Mouse (Mus musculus): Measurements from ENCODE around the gene Mycbpap. TPM values are rescaled to one million over a fixed set of nuclear protein-coding genes. Genes with fewer than 3 reads are reported as not detected.

Gene Mycbpap
- 0.97 and 0.98 TPM in 2 replicates for polyA plus RNA-seq (2021; fragmentation: Nextera tagmentation)
- long read RNA-seq, experiment 1, partial matches to known transcripts: 0 of 5 reads
- long read RNA-seq, experiment 1, other reads (novel, unspliced or antisense): 3 of 5 reads
- long read RNA-seq, experiment 2, partial matches to known transcripts: 0 of 1 reads
- long read RNA-seq, experiment 2, other reads (novel, unspliced or antisense): 1 of 1 reads

DNA sequence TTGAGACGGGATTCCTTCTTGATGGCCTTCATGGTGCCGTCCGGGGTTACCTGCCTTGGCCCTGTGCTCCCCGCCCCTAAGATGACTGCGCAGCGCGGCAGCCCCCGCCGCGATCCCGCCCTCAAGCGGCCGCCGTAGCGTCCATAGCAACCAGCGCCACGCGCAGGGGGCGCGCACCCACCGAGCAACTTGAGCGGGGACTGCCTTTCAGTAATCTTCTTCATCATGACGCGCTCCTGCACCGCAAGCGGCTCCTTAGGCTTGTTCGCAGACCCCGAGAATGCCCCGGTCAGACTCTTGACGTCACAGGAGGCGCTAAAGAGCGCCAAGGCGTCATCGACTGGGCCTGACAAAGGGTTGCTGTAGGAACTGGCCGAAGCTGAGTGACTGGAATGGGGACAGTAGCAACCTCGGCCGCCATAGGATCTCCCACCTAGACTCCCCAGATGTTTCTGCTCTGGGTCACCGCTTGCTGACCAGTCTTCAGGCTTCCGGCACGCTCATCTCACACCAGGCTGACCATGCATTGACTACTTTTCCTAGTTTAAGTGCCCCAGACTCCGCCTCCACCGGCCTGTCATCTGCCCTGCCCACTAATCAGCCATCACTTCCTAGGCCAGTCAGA is at the start of gene Mycbpap:
Mycbpap (minus strand) TSS at position 524 of the 625 bp plus-strand sequence.

DNA sequence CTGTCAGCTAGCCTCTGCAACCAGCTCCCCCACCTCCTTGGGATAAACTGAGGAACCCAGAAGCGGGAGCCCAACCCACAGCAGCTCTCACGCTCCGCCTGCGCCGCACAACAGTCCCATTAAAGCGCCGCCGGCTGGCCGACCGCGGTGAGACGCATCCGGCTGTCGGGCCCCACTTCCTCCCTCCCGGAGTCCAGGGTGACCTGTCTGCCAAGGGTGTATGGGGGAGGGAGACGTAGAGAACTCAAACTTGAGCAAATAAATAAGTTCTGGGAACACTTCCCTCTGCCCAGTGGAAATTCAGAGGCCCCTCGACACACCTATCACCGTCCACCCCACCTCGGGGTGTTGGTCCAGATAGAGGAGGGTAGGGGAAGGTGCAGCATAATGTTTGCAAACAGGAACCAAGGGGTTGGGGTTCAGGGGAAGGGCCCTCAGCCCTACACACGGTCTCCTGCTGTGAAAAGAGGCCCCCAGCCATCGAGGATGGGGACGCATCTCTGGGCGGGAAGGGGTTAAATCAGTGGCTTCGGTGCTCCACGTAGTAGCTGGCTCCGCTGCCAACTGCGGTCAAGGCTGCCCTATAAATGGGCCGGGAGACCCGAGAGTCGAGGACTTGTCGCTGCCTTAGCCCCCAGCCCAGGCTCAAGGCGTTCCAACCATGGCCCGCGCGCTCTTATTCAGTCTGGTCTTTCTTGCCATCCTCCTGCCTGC is 43.1 kb upstream of the Mycbpap start, which contains the start of gene Chad:
Chad (plus strand) TSS at position 611 of the 714 bp plus-strand sequence.

DNA sequence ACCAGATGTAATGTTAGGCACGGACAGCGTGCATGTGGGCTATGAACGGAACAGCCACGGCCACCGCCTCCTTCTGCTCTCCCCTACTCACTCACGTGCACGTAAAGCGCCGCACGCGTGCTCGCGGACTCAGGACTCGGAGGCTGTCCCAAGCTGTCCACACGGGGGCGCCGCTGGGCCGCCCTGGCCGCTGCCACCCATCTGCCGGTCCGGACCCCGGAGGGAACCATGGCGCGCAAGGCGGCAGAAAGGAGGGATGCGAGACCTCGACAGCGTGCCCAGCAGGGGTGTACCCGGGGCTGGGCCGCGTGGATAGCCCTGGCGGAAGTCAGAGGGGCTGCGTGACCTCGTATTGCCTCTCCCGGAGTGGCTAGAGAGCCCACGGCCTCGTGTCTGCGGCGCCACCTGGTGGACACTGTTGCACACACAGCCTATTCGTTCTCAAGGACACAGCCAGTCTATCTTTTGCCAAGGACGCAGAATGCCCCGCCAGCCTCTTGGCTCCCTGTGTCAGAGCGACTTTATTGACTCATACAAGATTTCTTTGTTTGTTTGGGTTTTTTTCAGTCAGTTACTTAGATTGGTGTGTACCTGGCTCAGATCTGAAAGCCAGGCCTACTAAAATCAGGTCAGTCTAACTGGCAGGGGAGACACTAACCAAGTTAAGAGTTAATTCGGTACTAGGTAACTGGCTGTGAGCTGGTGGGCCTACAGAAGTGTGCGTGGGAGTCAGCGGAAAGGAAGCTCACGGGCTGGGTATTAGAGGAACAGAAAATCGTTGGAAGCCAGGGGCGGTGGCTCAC is 27.5 kb upstream of the Mycbpap start, which contains the start of gene Rsad1:
Rsad1 (minus strand) TSS at position 368 of the 803 bp plus-strand sequence.

DNA sequence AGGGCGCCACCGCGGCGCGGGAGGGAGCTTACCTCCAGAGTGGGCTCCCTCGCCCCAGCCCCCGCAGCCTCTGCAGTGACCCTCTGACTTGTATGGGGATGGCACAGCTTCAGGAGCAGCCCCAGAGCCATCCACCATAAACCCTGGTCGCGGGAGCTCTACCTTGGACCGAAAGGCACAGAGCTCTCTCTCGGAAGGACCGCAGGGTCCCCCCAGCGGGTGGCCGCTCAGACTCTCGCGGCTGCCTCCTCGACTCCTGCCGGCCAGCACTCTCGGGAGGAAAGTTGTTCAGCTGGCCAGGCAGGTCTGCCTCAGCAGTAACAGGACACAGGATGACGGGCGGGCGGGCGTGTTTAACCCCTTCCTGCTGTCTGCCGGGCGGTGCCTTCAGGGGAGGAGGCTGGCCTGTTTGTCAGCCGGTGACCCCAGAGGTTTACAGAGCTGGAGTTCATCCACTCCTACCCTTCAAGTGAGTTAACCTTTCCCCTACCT is 21.8 kb downstream of the Mycbpap start, which contains the start of gene Epn3:
Epn3 (minus strand) TSS at position 314 of the 492 bp plus-strand sequence.

DNA sequence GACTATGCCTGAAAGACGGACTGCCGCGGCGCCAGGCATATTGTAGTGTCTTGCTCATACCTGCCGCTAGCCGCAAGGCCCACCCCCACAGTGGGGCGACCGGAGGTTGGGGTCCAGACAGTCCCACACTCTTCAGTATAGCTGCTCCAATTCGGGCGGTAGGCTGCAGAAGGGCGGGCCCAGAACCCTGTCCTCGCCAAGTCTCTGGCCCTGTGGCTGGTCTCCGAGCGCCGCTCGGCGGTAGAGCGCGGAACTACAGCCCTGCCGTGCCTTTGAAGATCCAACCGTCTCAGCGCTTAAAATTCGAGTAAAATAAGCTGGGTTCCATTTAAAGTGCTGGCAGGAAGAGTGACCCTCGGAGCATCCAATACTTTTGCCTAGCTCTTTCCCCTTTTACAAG is 35.5 kb downstream of the Mycbpap start, which contains the start of gene Spata20:
Spata20 (minus strand) TSS at position 179 of the 400 bp plus-strand sequence.

DNA sequence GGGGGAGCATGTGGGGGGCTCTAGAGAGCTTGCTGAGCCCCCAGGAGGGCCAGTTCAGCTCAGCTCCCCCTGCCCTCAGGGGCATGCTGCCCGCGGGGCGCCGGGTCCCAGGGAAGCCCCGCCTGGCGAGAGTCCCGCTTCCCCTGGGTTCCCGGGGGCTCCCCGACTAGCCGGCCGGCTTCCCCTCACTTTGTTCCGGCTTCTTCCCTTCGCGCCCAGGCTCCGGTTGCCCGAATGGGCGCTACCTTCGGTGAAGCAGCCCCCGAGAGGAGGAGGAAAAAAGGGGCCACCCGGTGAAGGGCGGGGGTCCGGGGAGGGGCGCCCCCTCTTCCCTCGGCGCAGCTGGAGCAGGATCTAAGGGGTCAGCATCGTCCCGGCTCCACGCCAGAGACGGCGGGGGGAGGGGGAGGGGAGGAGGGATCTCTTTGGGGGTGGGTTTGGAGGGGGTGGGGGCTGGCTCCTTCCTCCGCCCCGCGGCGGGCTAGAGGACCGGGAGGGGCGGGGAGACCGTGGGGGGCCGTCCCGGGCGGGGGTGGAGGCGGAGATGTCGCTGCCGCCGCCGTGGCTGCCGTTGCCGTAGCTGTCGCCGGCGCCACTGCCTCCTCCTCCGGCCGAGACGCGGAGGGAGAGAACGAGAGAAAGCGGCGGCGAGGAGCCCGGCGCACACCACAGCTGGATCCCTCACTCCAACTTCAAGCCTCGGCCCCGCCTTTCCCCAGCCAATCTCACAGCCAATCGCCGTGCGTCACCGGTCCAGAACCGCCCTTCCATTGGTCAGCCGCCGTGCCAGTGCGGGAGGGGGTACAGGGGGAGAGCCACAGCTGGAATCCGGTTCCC is 47.6 kb downstream of the Mycbpap start, which contains the start of gene Cacna1g:
Cacna1g (minus strand) TSS at position 492 of the 837 bp plus-strand sequence.

Other genes starting within 250 kb of the Mycbpap start
- not detected in 2 replicates for gene Gm21885, start 239.9 kb downstream of the Mycbpap start, polyA plus RNA-seq (2021; fragmentation: Nextera tagmentation)
- 25.9 and 26.5 TPM in 2 replicates for gene Luc7l3, start 199.8 kb downstream of the Mycbpap start, polyA plus RNA-seq (2021; fragmentation: Nextera tagmentation)
- gene Ankrd40, start 193.7 kb downstream of the Mycbpap start, polyA plus RNA-seq (2021; fragmentation: Nextera tagmentation): 26.0 and 30.8 TPM in 2 replicates
- 1.4 and 1.6 TPM in 2 replicates for gene Abcc3, start 128.7 kb downstream of the Mycbpap start, polyA plus RNA-seq (2021; fragmentation: Nextera tagmentation)
- gene Cacna1g, start 47.5 kb downstream of the Mycbpap start, polyA plus RNA-seq (2021; fragmentation: Nextera tagmentation): 6.8 and 7.1 TPM in 2 replicates
- gene Spata20, start 35.6 kb downstream of the Mycbpap start, polyA plus RNA-seq (2021; fragmentation: Nextera tagmentation): 0.16 and 0.25 TPM in 2 replicates
- gene Epn3, start 21.8 kb downstream of the Mycbpap start, polyA plus RNA-seq (2021; fragmentation: Nextera tagmentation): 0.50 and 0.56 TPM in 2 replicates
- gene Rsad1, start 27.5 kb upstream of the Mycbpap start, polyA plus RNA-seq (2021; fragmentation: Nextera tagmentation): 4.5 and 5.5 TPM in 2 replicates
- gene Chad, start 43.3 kb upstream of the Mycbpap start, polyA plus RNA-seq (2021; fragmentation: Nextera tagmentation): not detected in 2 replicates
- 3.9 and 8.6 TPM in 2 replicates for gene Acsf2, start 80.1 kb upstream of the Mycbpap start, polyA plus RNA-seq (2021; fragmentation: Nextera tagmentation)
- 25.2 and 77.8 TPM in 2 replicates for gene Lrrc59, start 108.0 kb upstream of the Mycbpap start, polyA plus RNA-seq (2021; fragmentation: Nextera tagmentation)
- gene Mrpl27, start 132.0 kb upstream of the Mycbpap start, polyA plus RNA-seq (2021; fragmentation: Nextera tagmentation): 139 and 181 TPM in 2 replicates
- 0.11 and 0.16 TPM in 2 replicates for gene Eme1, start 132.2 kb upstream of the Mycbpap start, polyA plus RNA-seq (2021; fragmentation: Nextera tagmentation)
- gene Xylt2, start 155.8 kb upstream of the Mycbpap start, polyA plus RNA-seq (2021; fragmentation: Nextera tagmentation): 9.1 and 12.1 TPM in 2 replicates
- gene Gm11541, start 182.8 kb upstream of the Mycbpap start, polyA plus RNA-seq (2021; fragmentation: Nextera tagmentation): not detected in 2 replicates
- gene Cdc34b, start 220.0 kb upstream of the Mycbpap start, polyA plus RNA-seq (2021; fragmentation: Nextera tagmentation): not detected in 2 replicates